Mouse (Mus musculus) spleen, postnatal 36 days (tissue): Measurements from ENCODE around the gene Hapln1.

Experiments used
- DNase-seq, 2 experiments: peaks; one replicate each; pipeline ENCODE4 v3.0.0; 2022; ENCODE audit warnings: low spot score in 2 of 2, mixed read lengths in 1 of 2

Hapln1 gene

DNA sequence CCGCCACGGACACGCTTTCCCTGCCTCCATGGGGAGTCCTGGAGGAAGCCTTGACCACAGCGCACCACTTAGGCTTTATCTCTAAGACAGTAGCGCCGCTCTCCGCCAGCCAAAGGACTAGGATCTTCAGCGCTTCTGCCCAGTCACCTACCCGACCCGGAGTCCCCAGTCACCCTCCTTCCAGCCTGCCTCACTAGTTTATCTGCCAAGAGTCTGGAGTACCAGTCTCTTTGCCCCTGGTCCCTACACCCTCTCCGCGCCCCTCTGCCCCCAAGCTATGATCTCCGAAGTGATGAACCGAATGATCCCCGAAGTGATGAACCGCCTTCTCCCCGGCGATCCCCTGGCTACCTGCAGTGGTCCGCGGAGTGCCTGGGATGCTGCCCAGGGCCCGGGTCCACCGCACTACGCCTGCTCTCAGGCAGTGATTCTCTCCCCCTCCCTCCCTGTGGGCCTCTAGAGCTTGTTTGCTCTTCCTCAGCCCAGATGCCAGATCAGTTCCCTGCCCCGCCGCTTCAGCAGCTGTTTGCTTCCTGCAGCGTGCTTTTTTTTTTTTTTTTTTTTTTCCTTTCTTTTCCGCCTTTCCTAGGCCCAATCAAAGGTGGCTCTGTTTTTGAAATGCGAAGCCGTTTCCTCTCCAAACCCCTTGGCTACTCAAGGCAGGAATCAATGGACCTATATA lies at the start of gene Hapln1:
Gene Hapln1 (plus strand): TSS at position 592 of the 682 bp plus-strand sequence.
- DNase-seq = no peak

DNA sequence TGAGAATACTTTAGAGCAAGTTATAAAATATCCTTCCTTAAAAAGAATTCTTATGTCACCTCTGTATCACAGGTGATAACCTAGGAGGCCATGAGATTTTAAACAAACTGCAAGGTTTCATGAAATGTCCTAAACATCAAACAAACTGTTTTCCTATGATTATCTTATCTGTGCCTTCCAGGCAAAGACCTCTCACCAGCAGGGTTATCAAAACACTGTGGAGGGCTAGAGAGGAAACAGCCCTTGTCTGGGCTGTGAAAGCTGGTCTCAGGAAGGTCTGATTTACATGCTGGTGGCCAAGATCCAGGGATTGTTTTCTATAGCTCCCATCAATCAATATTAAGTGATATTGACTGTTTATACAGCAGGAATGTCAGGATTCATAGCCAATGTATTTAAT lies 46.4 kb upstream of the Hapln1 start:
- DNase-seq = no peak

DNA sequence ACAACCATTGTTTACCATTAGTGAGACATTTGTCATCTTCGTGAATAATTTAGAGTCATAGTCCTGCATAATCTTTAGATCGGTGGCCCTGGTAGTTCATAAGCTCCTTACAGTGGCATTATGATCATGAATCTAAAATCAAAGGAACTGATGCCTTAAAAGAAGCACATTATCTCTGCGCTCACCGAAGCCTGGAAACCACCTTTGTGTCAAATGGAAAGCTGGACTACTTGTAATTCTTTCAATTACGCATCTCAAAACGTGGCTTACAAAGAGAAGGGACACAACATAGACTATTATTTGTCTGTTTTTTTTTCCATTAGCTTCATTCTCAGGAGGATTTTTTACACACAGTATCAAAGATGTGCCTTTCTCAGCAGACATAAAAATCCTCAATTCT lies 45.9 kb upstream of the Hapln1 start:
- no peak for DNase-seq

- no peak for DNase-seq
These were observed 43.0 kb upstream of the Hapln1 start for GRCm38 (mm10) chr13:89496569-89496968.

GRCm38 (mm10) chr13:89499419-89499818 lies 40.2 kb upstream of the Hapln1 start:
- DNase-seq = no peak

- no peak for DNase-seq
These were observed 18.1 kb upstream of the Hapln1 start for GRCm38 (mm10) chr13:89521507-89521908.

DNA sequence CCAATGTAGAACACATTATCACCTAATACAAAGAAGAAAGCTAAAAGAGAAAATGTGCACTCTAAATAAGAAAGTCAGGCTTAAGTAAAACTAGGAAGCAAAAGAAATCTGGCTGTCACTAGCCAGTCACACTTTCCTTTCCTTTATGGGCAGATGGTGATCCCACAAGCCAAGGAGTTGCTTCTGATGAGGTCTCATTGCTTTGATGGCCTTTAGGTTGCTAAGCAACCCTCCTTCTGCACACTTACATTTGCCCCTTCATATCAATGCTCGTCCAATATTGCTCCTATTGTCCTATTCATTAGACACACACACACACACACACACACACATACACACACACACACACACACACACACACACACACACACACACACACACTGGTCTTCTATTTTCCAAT lies 10.9 kb upstream of the Hapln1 start:
- DNase-seq = no peak

- DNase-seq = no peak
These were observed 9.2 kb upstream of the Hapln1 start for GRCm38 (mm10) chr13:89530386-89530785.

GRCm38 (mm10) chr13:89539887-89540264 lies 280 bp downstream of the Hapln1 start:
- no peak for DNase-seq

DNA sequence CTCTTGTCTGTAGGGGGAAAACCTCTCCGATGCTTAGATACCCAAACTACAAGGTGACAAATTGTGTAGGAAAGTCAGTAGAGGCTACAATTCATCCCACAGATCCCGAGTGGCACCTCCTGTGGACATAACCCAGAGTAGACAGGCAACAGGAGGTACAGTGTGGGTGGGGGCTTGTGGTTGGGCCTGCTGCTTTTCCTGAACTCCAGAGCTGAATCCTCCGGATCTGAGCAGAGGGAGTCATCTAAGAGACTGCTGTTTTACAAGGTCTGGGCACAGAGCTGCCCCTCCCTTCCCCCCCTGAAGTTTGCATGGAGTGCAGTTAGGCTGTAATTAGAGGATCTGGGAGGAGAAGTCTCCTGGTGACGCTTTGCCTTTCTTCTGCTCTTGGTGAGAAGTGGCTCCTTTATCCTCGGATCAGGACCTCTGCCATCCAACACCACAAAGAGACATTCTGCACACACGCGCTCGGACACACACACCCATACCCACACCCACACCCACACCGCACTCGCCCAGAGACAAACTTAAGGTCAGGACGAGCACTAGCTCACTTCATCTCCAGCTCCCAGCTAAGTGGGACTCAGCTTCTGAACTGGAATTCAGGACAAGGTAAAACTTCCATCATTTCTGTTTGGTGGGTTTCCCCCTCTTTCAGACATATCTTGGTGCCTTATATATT lies 846 bp downstream of the Hapln1 start:
- DNase-seq = no peak

GRCm38 (mm10) chr13:89543003-89543402 lies 3.4 kb downstream of the Hapln1 start:
- peak in 1 of 2 experiments; percentile 3 for DNase-seq

DNA sequence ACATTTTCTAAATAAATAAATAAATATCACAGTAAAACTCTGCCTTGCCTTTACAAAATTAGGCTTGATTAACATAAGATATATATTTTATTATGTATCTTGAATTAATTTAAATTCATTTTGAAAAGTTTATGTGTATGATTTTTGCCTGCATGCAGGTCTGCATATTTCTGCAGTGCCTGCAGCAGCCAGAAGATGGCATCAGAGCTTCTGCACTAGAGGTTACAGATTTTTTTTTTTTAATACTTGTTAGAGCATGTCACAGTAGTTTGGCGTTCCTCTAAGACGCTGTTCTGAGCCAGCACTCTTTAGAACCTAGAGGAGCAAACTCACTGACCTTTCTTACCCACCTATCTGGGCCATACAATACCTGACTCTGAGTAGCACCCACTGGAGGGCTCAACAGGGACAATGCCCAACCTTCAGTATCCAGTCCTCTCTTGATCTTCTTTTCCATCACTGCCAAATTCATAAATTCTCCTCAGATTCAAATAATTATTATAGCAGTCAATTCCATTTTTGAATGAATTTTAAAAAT lies 8.7 kb downstream of the Hapln1 start:
- DNase-seq = no peak

DNA sequence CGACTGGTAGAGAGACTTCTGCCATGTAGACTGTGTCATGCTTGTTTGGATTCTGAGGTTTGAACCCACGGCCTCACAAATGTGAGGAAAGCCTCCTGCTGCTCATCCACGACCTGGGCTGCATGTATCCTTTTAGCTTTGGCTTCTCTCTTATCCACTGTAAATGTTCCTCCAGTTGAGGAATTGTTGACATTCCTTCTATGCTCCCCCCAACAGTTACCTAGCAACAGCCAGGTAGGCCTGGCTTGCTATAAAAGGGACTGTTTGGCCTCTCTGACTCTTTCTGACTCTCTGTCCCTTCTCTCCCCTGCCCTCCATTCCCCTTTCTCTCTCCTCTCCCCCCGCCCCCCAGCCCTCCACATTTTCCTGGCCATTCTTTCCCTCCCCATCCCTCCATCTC lies 9.9 kb downstream of the Hapln1 start:
- DNase-seq = no peak

DNA sequence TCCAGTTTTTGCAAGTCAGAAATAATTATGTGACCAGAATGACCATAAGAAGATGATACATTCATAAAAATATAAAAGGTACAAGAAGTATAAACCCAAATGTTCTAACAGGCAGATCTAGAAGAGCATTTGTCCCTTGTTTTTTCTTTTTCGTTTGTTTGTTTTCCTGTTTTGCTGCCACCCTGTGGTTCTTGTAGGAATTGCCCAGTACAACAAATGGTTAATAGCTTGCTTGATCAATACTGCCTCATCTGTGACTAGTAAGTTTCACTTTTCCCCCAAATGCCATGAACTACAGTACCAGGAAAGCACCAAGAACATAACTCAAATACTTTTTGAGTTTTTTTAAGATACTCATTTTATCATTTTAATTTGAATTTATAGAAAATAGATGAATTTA lies 11.9 kb downstream of the Hapln1 start:
- DNase-seq = no peak

- DNase-seq = no peak
These were observed 24.9 kb downstream of the Hapln1 start for GRCm38 (mm10) chr13:89564518-89564917.

DNA sequence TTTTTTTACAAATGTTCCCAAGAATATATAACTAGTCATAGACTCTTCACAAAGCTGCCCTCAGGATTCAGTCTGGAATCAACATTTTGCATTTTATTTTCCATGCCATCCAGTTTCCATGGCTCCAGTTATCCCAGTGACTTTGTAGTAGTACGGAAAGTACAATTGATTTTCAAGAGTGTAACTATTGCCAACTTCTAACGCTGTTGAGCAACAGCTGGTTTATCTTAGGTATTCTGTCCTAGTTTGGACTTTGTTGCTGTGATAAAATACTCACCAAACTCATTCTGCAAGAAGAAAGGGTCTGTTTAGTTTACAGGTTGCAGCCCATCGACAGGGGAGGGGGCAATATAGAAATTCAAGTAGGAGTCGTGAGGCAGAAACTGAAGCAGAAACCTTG lies 26.7 kb downstream of the Hapln1 start:
- DNase-seq = no peak

- DNase-seq = no peak
These were observed 39.5 kb downstream of the Hapln1 start for GRCm38 (mm10) chr13:89579115-89579514.

- DNase-seq = no peak
These were observed 43.6 kb downstream of the Hapln1 start for GRCm38 (mm10) chr13:89583138-89583746.

DNA sequence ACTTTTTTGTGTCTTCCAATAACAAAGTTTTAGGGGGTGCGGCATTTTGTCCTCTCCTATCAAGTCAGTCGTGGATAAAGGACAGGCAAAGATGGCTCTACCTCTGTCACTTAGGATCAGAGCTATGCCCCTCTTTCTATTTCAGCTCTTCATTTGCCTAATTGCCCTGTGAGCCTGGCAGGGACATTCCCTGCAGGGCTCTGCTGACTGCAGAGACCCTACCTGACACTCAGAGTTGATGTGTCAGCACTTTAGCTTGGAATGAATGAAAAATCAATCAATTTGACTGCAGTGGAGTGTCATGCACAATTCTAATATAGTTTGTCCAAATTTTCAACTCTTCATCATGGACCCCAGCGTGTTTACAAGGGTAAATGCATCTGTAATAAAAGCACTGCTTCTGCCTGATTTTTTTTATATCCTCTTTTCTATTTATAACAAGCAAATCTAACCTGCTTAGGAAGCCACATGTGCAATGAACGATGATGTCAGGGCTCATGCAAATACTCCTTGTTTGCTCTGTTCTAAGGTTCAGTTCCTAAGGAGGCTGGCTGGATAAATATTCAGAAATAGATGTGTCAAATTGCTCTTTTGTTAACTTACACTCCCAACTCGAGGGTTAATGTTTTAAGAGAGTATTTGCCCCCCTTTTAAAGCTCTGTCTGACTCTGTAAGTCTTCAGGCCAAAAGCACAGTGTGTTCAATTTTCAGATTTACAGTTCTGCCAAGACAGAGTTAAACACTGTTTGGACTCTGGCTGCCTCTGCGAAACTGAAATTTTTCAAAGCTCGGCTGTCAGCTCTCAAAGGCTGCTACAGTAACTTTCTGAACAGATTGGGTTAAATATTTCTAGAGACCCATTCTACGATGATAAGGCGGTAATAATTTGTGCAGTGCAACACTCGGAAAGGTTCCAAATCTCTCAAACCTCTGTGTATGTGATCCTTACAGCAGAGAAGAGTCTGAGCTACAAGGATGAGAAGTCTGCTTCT lies 44.4 kb downstream of the Hapln1 start:
- DNase-seq = no peak

GRCm38 (mm10) chr13:89585144-89585543 lies 45.5 kb downstream of the Hapln1 start:
- DNase-seq = no peak

DNA sequence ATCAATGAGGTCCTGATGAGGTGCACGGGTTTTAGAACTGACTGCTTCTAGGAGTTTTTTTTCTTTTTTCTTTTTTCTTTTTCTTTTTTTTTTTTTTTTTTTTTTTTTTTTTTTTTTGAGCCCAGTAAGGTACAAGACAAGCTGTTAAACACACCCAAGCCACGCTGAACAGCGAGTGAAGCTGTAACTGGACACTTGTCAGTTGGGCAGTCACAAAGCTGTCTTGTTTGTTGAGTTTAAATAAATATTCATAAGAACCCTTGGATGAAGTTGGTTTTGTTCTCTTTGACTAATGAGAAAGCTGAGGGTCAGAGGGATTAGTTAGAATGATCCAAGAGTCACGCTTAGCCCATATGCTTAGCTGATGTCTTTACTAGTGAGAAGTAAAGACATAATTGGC lies 55.5 kb downstream of the Hapln1 start:
- no peak for DNase-seq

DNA sequence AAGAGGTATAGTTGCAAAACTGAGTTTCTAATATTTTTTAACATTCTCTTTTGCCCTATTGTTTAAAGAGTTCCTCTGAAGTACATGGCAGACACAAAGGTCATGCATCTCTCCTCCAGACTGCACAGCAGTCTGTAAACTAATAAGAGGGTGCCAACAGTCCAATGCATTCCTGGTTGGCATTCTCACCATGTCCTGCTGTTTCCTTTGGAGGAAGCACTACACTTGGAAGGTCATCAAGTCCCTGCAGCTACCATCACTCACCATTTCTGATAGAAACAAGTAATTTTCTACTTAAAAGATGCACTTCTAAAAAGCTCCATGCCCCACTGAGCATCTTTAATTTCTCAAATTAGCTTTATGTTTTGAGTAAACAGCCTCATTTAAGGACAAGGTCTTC lies 57.8 kb downstream of the Hapln1 start:
- DNase-seq = no peak
